Mouse (Mus musculus) limb, embryonic 10.5 days (tissue): ENCODE results near the gene Olfr56. TPM values are rescaled to one million over a fixed set of nuclear protein-coding genes. Genes with fewer than 3 reads are reported as not detected.

Source experiments
- DNase-seq: peaks from one replicate; pipeline ENCODE4 v3.0.0-alpha.2; 2017; ENCODE audit warnings: low spot score
- H3K27ac ChIP-seq: fragments of 300-500 bp; sonication (generic); 2 replicates; pipeline ENCODE4 v1.5.1; 2016; ENCODE audit warnings: mild to moderate bottlenecking
- H3K27me3 ChIP-seq: fragments of 300-500 bp; sonication (generic); 2 replicates; pipeline ENCODE4 v1.6.1; 2016; ENCODE audit warnings: low read depth, mild to moderate bottlenecking; ENCODE audit not compliant: poor library complexity, severe bottlenecking
- H3K36me3 ChIP-seq: fragments of 300-500 bp; sonication (generic); 2 replicates; pipeline ENCODE4 v1.6.1; 2016; ENCODE audit warnings: mild to moderate bottlenecking, moderate library complexity
- H3K4me1 ChIP-seq: fragments of 300-500 bp; sonication (generic); 2 replicates; pipeline ENCODE4 v1.6.1; 2016
- H3K4me3 ChIP-seq: fragments of 300-500 bp; sonication (generic); 2 replicates; pipeline ENCODE4 v1.5.1; 2016; ENCODE audit warnings: mild to moderate bottlenecking, moderate library complexity
- H3K9me3 ChIP-seq: fragments of 300-500 bp; sonication (generic); replicated peaks from 2 replicates; pipeline ENCODE4 v1.6.1; 2016; ENCODE audit warnings: mild to moderate bottlenecking
- WGBS: fragments of 180-500 bp; shearing (Covaris S2); methylation state at CpG from one replicate; pipeline ENCODE4 v1.1.7; 2016; 5-methylcytosine and 5-hydroxymethylcytosine counted together
- polyA plus RNA-seq: library from polyadenylated mRNA; unstranded; fragments of >200 nt; fragmentation: Nextera tagmentation; extraction: Ambion mirVana; gene quantifications from 2 replicates; pipeline ENCODE4 v1.2.1, GENCODE M21; 2016

The Olfr56 gene
- polyA plus RNA-seq, 1 experiment from 2014 or later, result not detected

DNA sequence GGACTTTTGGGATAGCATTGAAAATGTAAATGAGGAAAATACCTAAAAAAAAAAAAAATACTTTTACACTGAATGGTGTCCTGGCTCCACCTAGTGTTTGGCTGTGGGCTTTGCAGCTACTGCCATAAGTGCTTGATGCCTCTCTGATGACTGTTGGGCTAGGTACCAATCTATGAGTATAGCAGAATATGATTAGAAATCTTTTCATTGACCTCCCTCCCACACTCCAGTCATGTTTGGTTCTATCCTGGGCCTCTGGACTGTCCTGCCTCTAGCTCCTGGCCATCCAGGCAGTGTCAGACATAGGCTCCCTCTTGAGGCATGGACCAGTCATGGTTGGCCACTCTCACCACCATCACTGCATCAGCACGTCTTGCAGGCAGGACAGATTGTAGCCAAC lies 130.1 kb downstream of the Olfr56 start:
- H3K9me3 ChIP-seq, result no peaks in the 10 kb centered on the region
- no peaks in the 10 kb centered on the region for H3K36me3 ChIP-seq
- H3K27ac ChIP-seq, result no peak overlapping the region
- WGBS, result 33% methylated on average over 1 of the region's 1 CpGs
- H3K4me3 ChIP-seq, result no peak overlapping the region
- no peaks in the 10 kb centered on the region for H3K27me3 ChIP-seq
- no peak for DNase-seq
- H3K4me1 ChIP-seq, result peaks cover 4% of the 10 kb centered on the region; the same call in 1 of the 2 replicates

DNA sequence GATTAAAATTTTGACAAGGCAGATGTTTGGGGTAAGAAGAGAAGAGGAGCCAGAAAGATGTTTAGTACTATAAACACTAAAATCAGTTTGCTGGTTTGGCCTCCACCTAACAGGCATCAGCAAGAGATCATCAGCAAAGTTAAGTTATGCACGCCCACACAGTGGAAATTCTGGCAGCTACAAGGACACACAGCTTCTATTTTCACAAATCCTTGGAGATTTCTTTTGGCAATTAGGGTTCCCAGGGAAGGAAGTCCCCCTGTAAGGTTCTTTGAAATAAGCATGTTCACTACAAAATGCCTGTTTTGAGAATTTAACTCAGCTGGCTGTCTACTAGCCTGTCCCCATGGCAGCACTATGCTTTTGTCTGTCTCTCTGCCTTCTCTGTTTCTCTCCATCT lies 132.3 kb downstream of the Olfr56 start:
- Histone ChIP-seq H3K27me3 (no peaks in the 10 kb centered on the region), H3K27ac (no peak overlapping the region), H3K4me1 (no peaks in the 10 kb centered on the region), H3K36me3 (no peaks in the 10 kb centered on the region), H3K9me3 (no peaks in the 10 kb centered on the region), H3K4me3 (no peak overlapping the region)
- 73% methylated on average over 1 of the region's 1 CpGs for WGBS
- DNase-seq, result no peak

- Histone ChIP-seq H3K9me3 (no peaks in the 10 kb centered on the region), H3K4me1 (no peaks in the 10 kb centered on the region), H3K4me3 (no peak overlapping the region), H3K27me3 (no peaks in the 10 kb centered on the region), H3K36me3 (no peaks in the 10 kb centered on the region), H3K27ac (no peak overlapping the region)
- no peak for DNase-seq
- WGBS, result 90% methylated on average over 6 of the region's 6 CpGs
Measured at GRCm38 (mm10) chr11:49112624-49113219, 134.0 kb downstream of the Olfr56 start.

- Histone ChIP-seq H3K27ac (no peak overlapping the region), H3K4me1 (no peaks in the 10 kb centered on the region), H3K9me3 (no peaks in the 10 kb centered on the region), H3K4me3 (no peak overlapping the region), H3K27me3 (no peaks in the 10 kb centered on the region), H3K36me3 (no peaks in the 10 kb centered on the region)
- DNase-seq, result no peak
- 86% methylated on average over 2 of the region's 2 CpGs for WGBS
Measured at GRCm38 (mm10) chr11:49114158-49114557, 135.5 kb downstream of the Olfr56 start.

GRCm38 (mm10) chr11:49114774-49115173 lies 136.1 kb downstream of the Olfr56 start, which contains the start of gene Olfr1396:
TSS of gene Olfr1396 (minus strand) at chr11:49114874.
- Histone ChIP-seq H3K27ac (no peak within 1 kb of the TSS), H3K4me1 (no peaks in the 10 kb centered on the region), H3K36me3 (no peaks in the 10 kb centered on the region), H3K4me3 (no peak within 1 kb of the TSS), H3K9me3 (no peaks in the 10 kb centered on the region), H3K27me3 (no peaks in the 10 kb centered on the region)
- DNase-seq, result no peak

- H3K4me3 ChIP-seq, result no peak overlapping the region
- H3K36me3 ChIP-seq, result no peaks in the 10 kb centered on the region
- DNase-seq, result no peak
- no peak overlapping the region for H3K27ac ChIP-seq
- 83% methylated on average over 3 of the region's 3 CpGs for WGBS
- no peaks in the 10 kb centered on the region for H3K4me1 ChIP-seq
- H3K27me3 ChIP-seq, result no peaks in the 10 kb centered on the region
- H3K9me3 ChIP-seq, result no peaks in the 10 kb centered on the region
Measured at GRCm38 (mm10) chr11:49119635-49120034, 140.9 kb downstream of the Olfr56 start.

DNA sequence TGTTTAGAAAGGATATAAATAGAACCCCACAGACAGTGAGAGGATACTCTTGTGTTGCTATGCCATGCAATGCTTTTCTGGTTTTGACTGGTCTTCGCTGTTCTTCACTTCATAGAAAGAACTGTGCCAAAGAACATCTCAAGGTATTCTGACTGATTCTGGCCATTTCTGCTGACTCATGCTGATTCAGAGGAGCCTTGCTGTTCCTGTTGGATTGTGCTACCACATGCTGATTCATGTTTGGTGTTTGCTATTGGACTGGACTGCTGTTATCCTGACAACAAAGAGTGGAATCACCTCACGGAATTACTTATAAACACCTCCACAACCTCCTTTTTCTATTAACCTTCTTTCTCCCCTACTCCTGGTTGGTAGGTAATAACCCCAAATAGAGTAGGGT lies 145.5 kb downstream of the Olfr56 start:
- WGBS, result 88% methylated on average over 2 of the region's 2 CpGs
- H3K9me3 ChIP-seq, result no peaks in the 10 kb centered on the region
- no peaks in the 10 kb centered on the region for H3K27me3 ChIP-seq
- no peaks in the 10 kb centered on the region for H3K36me3 ChIP-seq
- no peaks in the 10 kb centered on the region for H3K4me1 ChIP-seq
- DNase-seq, result no peak
- H3K27ac ChIP-seq, result no peak overlapping the region
- H3K4me3 ChIP-seq, result no peak overlapping the region

DNA sequence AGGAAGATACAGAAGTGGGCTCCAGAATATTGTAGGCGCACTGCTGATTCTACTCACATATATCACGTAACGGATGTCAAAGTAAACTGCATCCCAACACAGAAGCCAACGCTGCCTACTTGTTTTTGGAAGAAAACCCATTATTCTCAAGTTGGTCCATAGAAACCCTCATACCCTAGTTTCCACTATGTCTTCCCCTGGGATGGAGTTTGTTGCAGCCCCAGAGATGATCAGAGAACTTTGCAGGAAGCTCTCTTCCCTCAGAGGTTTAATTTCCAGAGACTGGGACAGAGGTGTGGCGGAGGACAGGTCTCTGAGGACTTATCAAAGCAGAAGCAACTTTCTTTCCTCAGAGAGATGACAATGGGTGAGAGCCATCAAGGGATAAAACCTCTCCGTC lies 163.3 kb downstream of the Olfr56 start, which contains the start of gene Olfr1395:
TSS of gene Olfr1395 (plus strand) at position 301 of the 400 bp plus-strand sequence.
- no peak for DNase-seq
- H3K4me1 ChIP-seq, result no peaks in the 10 kb centered on the region
- 94% methylated on average over 6 of the region's 6 CpGs for WGBS
- H3K9me3 ChIP-seq, result no peaks in the 10 kb centered on the region
- H3K36me3 ChIP-seq, result no peaks in the 10 kb centered on the region
- no peaks in the 10 kb centered on the region for H3K27me3 ChIP-seq
- no peak within 1 kb of the TSS for H3K4me3 ChIP-seq
- H3K27ac ChIP-seq, result no peak within 1 kb of the TSS

DNA sequence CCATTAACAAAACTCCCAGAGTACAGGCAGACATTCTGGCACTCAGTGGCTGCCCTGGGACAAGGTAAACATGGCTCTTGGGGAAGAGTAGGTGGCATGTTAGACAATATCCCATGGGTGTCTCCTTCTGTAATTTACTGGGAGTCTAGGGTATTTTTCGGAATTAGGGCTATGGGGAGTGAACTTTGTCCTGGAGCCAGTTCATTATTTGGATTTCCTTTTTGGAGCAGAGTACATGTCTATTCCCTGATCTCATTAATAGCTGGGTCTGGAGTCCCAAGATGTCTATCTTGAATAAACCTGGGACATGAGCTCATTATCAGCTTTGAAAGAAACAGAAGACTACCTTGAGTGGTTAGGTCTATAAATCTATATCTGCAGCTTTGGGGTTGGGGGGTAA lies 175.4 kb downstream of the Olfr56 start, which contains the start of gene Olfr1394:
TSS of gene Olfr1394 (plus strand) at position 301 of the 400 bp plus-strand sequence.
- H3K36me3 ChIP-seq, result no peaks in the 10 kb centered on the region
- DNase-seq, result no peak
- 92% methylated on average over 1 of the region's 1 CpGs for WGBS

GRCm38 (mm10) chr11:49156821-49157814 lies 178.4 kb downstream of the Olfr56 start:
- Histone ChIP-seq H3K9me3 (no peaks in the 10 kb centered on the region), H3K27ac (no peak overlapping the region), H3K27me3 (no peaks in the 10 kb centered on the region), H3K36me3 (no peaks in the 10 kb centered on the region), H3K4me3 (no peak overlapping the region), H3K4me1 (no peaks in the 10 kb centered on the region)
- 87% methylated on average over 2 of the region's 2 CpGs for WGBS
- DNase-seq, result no peak

More for the DNA sequence above, 175.4 kb downstream of the Olfr56 start, which contains the start of gene Olfr1394:
- H3K4me3 ChIP-seq, result no peak within 1 kb of the TSS
- no peak within 1 kb of the TSS for H3K27ac ChIP-seq
- H3K27me3 ChIP-seq, result no peaks in the 10 kb centered on the region
- H3K9me3 ChIP-seq, result no peaks in the 10 kb centered on the region
- no peaks in the 10 kb centered on the region for H3K4me1 ChIP-seq

GRCm38 (mm10) chr11:49168839-49169611 lies 190.3 kb downstream of the Olfr56 start:
- H3K36me3 ChIP-seq, result no peaks in the 10 kb centered on the region
- H3K9me3 ChIP-seq, result no peaks in the 10 kb centered on the region
- peaks cover 25% of the 10 kb centered on the region for H3K27me3 ChIP-seq
- H3K27ac ChIP-seq, result peak overlapping the region; percentile 30; the same call in 1 of the 2 replicates
- H3K4me1 ChIP-seq, result peaks cover 8% of the 10 kb centered on the region
- DNase-seq, result peak; percentile 62
- WGBS, result 4% methylated on average over 50 of the region's 50 CpGs
- H3K4me3 ChIP-seq, result peak overlapping the region; percentile 49

DNA sequence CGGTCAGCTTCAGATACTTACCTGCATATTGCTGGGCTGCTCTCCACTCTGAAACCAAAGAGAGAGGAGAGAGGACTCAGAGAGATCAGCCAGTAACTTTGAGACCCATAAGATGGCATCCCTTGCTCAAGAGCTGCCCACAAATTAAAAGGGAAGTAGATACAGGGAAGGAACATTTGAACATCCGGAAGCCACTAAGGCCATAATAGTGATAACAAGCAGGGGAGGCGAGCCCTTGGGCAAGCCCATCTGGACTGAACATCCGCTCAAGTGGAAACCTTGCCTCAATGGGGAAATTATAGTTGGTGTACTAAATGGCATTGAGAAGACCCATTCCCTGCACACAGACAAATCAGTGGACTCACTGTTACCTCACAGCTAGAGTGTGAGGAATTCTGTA lies 191.9 kb downstream of the Olfr56 start:
- Histone ChIP-seq H3K36me3 (no peaks in the 10 kb centered on the region), H3K27ac (no peak overlapping the region), H3K4me1 (peaks cover 12% of the 10 kb centered on the region), H3K4me3 (no peak overlapping the region), H3K9me3 (no peaks in the 10 kb centered on the region), H3K27me3 (peaks cover 25% of the 10 kb centered on the region)
- no peak for DNase-seq
- WGBS, result 96% methylated on average over 4 of the region's 4 CpGs
